Mouse (Mus musculus) kidney, postnatal 25 days (tissue): ENCODE results near the gene Myl12a.

Source experiments
- DNase-seq, 2 experiments: peaks; one replicate each; pipeline ENCODE4 v3.0.0; 2021; ENCODE audit warnings: mixed read lengths in 2 of 2

The Myl12a gene

DNA sequence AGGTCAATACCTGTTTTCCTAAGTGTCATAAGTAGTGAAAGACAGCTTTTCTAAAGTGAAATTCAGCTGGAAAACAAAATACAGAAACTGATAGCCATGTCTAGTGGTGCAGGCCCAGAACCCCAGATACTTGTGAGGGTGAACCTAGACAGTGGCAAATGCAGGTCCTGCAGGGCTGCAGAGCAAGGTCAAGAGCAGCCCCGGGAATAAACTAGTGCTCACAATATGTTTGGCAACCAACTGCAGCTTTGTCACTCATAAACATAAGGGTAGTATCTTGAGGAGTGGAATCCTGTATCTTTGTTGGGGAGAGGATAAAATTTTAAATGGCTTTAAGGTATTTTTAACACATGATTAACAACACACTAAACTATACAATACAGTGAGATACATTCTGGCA is 7.1 kb upstream of the Myl12a start:
- DNase-seq: no peak

DNA sequence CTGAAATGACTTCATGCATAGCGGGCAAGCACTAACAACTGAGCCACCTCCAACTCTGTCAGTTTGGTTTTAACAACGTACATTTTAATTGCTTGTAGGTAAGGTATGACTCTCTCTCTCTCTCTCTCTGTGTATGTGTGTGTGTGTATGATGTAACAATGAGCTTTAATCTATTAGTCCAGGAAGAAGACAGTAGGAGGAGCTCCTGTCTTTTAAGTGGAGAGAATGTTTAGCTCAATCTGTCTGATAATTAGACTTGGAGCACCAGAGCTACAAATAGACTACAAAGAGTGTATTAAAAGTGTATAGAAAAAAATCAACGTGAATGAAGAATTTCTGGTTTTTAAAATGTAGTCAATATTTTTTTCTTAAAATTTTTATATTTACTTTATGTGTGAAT is 6.0 kb upstream of the Myl12a start:
- DNase-seq: no peak

GRCm38 (mm10) chr17:71006976-71007375 is 4.3 kb upstream of the Myl12a start:
- no peak for DNase-seq

DNA sequence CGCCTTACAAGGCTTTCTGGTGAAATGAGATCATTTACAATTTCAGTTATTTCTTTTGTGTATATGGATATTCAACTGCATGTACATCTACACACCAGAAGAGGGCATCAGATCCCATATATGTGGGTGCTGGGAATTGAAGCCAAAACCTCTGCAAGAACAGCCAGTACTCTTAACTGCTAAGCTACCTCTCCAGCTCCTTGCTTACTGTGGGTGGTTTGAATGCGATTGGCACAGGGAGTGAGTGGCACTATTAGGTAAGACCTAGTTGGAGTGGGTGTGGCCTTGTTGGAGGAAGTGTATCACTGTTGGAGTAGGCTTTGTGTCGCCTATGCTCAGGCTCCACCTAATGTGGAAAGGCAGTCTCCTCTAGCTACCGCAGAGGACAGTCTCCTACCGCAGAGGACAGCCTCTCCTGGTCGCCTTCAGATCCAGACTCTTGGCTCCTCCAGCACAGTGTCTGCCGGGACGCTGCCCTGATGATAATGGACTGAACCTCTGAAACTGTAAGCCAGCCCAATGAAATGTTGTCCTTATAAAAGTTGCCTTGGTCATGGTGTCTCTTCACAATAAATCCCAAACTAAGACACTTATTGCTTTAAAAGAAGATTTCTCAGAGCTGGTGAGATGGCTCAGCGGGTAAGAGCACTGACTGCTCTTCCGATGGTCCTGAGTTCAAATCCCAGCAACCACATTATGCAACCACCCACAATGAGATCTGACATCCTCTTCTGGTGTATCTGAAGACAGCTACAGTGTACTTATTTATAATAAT is 1.7 kb upstream of the Myl12a start:
- no peak for DNase-seq

DNA sequence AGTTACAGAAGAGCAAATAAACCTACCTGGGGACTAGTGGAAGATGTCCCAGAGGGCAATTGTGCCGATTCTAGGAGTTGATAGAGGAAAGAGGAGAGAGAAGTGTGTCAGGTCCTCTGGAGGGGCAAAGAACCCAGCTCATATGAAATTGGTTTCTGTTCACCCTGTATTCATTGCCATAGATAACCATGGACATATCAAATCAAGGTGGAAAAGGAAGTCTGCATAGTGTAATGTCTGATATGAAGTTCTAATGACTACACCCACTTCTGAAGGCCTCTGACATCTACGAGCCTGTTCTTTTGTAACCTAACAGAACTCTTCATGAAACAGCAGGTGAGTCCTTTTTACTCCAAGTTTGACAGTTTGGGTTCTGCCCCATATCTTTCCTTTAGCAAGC is 1.0 kb upstream of the Myl12a start:
- peak in 1 of 2 experiments; percentile 9 for DNase-seq

GRCm38 (mm10) chr17:71003112-71003511 is 434 bp upstream of the Myl12a start:
- DNase-seq: peak in 1 of 2 experiments; percentile 30

DNA sequence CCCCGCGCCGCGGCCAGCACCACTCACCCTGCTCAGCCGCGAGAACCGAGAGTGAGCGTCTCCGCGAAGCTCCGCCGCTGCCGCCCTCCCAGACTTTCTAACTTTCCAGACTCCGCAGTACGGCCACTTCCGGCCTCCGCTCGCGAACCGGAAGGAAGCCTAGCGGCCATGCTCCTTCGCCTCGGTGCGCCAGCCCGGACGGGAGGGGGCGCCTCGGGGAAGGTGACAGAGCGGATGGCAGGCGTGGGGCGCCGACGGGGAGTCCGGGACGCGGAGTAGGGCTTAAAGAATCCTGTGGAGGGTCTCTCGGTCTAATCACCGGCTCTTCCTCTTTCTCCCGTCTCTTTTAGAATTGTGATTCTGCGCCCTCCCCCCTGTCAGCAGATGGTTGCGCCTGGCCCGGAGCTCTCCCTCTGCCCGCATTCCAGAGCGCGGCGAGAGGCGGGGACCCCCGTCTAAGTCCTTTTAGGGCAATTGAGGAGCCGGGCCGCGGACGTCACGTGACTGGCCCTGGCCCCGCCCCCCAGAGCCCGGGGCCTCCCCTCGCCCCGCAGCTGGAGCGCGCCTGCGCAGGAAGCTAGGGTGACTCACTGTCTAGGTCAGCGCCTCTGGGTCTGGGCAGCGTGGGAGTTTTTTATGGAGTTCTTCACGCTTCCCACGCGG is 466 bp downstream of the Myl12a start, which contains the start of gene Myom1:
Gene Myom1 (plus strand): TSS at position 553 of the 663 bp plus-strand sequence.
- peak; percentile 99 to 100 for DNase-seq

DNA sequence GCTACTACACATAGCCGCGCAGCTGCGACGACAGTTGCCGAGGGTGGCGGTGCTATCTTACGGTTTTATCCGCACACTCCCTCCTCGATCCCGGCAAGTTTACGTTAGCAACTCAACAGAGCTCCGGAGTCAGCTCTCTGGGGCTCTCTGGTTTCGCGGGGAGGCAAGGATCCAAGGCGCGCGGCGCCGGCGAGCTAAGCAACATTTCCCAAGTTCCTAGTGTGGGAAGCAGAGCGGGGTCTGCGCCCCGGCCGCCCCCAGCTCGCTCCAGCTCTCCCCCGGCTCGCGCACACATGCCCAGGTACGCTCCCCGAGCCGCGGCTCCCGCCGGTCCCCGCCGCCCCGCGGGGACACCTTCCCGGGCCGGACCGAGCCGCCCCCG is 988 bp downstream of the Myl12a start:
- DNase-seq: peak in 1 of 2 experiments; percentile 51

DNA sequence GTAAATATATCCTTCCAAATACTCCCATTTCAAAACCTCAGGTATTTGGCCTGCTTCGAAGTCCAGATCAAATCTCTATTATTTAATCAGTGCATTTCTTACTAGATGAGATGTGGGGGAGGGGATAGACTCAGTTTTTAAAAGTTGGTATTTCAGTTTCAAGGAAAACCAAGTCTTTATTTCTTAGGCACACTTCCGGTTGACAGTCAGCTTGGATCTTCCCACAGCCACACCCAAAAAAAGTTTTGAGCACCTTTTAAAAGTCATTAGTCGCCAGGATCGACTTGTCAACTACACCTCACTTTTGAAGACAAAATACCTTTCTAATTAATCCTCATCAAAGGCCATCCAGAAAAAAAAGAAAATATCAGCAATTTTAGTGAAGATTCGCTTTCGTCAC is 1.6 kb downstream of the Myl12a start:
- DNase-seq: peak in 1 of 2 experiments; percentile 6

DNA sequence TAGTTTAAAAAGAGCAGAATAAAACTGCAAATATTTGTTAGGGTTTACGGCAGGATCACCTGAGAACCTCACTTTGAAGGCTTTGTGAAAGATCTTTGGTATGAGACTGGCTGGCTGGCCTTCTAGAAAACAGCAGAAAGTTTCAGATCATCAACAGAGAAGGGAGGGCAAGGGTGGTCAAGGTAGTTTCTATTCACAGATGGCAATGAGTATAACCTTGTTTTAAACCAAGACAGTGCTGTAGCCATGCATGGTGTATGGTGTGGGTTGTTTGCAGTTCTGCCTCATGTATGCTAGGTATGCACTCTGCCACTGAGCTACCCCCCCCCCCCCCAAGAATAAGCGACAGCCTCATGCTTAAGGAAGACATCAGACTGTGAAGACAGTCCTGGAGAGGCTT is 2.4 kb downstream of the Myl12a start:
- DNase-seq: peak in 1 of 2 experiments; percentile 2

GRCm38 (mm10) chr17:70999187-70999586 is 3.5 kb downstream of the Myl12a start:
- DNase-seq: peak in 1 of 2 experiments; percentile 29

DNA sequence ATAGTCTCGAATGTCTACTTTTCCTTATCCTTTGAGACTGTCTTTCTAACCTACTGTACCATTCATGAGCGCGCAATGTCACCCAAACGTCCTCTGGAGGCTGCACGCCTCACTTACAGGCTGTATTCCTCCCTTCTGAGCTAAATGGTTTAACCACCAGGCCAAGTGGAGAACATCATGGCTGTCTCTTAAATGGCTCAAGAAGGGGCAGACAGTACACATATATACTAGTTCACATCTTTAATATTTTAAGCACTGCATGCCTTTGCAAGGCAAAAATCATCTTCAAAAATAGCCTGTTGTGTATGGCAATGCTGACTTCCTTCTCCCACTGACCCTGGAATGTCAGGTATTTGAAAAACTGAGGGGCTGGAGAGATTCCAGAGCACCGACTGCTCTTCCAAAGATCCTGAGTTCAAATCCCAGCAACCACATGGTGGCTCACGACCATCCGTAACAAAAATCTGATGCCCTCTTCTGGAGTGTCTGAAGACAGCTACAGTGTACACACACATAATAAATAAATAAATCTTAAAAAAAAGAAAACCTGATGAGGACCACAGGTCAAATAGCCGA is 4.2 kb downstream of the Myl12a start:
- DNase-seq: peak in 1 of 2 experiments; percentile 13

DNA sequence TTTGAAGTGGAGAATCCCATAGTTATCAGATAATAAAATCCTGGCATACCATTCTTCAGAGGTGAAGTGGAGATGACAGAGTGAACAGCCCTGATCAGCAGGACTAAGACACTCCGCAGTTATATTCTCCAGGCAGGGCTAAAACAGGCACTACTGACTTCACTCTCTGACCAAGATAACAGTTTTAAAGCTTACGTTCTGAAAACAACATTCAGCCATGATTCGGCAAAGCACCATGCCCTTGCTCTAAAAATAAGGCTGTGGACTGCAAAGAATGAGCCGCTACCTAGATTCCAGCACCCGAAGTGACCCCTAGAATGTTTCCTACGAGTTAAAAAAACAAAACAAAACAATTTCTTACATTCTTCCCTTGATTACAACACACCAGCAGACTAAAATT is 4.8 kb downstream of the Myl12a start:
- DNase-seq: peak in 1 of 2 experiments; percentile 3

GRCm38 (mm10) chr17:70995551-70995950 is 7.1 kb downstream of the Myl12a start:
- DNase-seq: peak in 1 of 2 experiments; percentile 10

DNA sequence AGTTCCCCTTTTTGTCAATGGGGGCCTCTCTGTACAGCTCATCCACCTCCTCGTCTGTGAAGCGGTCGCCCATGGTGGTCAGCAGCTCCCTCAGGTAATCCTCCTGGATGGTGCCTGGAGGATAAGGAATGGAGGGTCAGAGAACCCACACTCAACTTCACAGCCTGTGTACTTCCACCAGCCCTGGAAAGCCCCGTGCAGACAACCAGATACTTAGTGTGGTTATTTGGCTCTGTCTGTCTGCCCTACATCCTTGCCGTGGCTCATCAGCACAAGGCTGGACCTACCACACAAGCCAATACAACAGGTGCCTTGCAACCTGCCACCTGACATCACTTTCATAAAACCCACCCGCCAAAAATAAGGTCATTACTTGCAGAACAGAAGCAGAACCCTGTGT is 8.0 kb downstream of the Myl12a start:
- no peak for DNase-seq

DNA sequence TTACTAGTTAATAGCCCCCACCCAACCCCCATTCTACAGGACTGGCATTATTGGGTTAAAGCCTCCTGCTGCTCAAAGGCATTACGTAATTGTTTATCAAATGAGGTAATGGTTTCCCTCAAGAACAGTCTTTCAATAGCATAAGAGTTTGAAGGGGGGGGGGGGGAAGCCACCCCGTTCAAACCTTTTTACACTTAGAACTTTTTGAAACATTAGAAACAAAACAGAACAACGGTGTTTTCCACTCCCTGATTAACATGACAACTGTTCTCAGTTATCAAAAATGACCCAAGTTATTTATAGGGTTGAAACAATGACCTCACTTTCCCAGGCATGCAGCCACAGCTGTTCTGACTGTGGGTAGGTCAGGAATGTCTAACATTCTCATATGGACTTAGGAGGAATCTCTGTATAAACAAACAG is 9.3 kb downstream of the Myl12a start:
- no peak for DNase-seq

GRCm38 (mm10) chr17:70992662-70993061 is 10.0 kb downstream of the Myl12a start:
- peak in 1 of 2 experiments; percentile 26 for DNase-seq

- peak; percentile 24 to 69 for DNase-seq
Observed at GRCm38 (mm10) chr17:70991706-70992625, 10.7 kb downstream of the Myl12a start.

- peak; percentile 88 to 94 for DNase-seq
Observed at GRCm38 (mm10) chr17:70990403-70991303, 12.0 kb downstream of the Myl12a start.

DNA sequence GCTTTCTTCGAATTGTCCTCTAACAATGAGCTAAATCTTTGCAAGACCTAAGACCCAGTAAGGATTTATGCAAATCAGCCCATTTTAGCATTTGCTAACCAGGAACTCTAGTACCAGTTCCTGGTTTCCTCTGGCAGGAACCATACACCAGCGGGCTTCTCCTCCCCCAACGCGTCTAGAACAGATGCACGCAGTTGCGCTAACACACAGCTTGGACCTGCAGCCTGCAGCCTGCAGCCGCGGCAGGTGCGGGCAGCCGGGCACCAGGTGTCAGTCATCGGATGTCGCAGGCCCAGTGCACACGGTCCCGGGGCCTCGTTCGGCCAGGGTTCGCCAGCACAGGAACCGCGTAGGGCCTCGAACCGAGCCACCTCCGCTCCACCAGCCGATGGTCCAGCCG is 12.7 kb downstream of the Myl12a start:
- DNase-seq: peak in 1 of 2 experiments; percentile 44

DNA sequence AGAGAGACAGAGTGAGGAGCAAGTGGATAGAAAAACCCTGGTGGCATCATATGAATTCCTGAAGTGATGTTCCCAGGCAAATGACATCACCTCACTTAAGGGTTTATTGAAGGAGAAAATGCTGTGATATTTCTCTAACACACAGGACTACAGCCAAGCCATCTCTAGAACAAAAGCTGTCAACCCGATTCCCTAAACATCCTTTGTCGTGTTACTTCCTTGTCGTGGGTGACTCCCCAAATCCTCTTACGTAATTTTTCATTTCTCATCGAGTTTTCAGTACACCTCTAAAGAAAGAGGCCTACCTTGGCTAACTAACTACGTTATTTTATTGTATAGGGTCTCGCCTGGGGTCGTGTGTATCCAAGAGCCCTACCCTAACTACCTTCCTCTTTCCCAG is 13.2 kb downstream of the Myl12a start:
- DNase-seq: peak in 1 of 2 experiments; percentile 3
